Mouse (Mus musculus) stomach, embryonic 16.5 days (tissue): ENCODE measurements around the gene Gm11634. TPM values are rescaled to one million over a fixed set of nuclear protein-coding genes. Genes with fewer than 3 reads are reported as not detected.
"Not testable (repeated sequence)": the region's sequence is repeated elsewhere in the genome, so short reads cannot be mapped to it uniquely, and the experiment has no call there.

ENCODE experiments used
- ATAC-seq: fragments of 200-750 bp; cut with Nextera tagmentation; 2 replicates; pipeline ENCODE4 v1.8.0; 2017; ENCODE audit warnings: moderate number of reproducible peaks, moderate TSS enrichment; ENCODE audit not compliant: insufficient read depth, low FRiP score
- H3K27ac ChIP-seq: fragments of 300-500 bp; sonication (generic); 2 replicates; pipeline ENCODE4 v1.5.1; 2014; ENCODE audit warnings: low read length
- H3K27me3 ChIP-seq: fragments of 300-500 bp; sonication (generic); 2 replicates; pipeline ENCODE4 v1.6.1; 2014; ENCODE audit warnings: low read length, control low read depth, mixed read lengths; ENCODE audit not compliant: control insufficient read depth, insufficient read depth
- H3K36me3 ChIP-seq: fragments of 300-500 bp; sonication (generic); 2 replicates; pipeline ENCODE4 v1.6.1; 2014; ENCODE audit warnings: low read length; ENCODE audit not compliant: control insufficient read depth, insufficient read depth
- H3K4me1 ChIP-seq: fragments of 300-500 bp; sonication (generic); 2 replicates; pipeline ENCODE4 v1.6.1; 2014; ENCODE audit warnings: low read length, control low read depth, mixed read lengths; ENCODE audit not compliant: control insufficient read depth, insufficient read depth
- H3K4me2 ChIP-seq: fragments of 300-500 bp; sonication (generic); 2 replicates; pipeline ENCODE4 v1.6.1; 2014; ENCODE audit warnings: low read depth, low read length, mixed read lengths
- H3K4me3 ChIP-seq: fragments of 300-500 bp; sonication (generic); replicated peaks from 2 replicates; pipeline ENCODE4 v1.5.1; 2014; ENCODE audit warnings: mild to moderate bottlenecking, low read length
- H3K9ac ChIP-seq: fragments of 300-500 bp; sonication (generic); 2 replicates; pipeline ENCODE4 v1.6.1; 2014; ENCODE audit warnings: low read length
- H3K9me3 ChIP-seq: fragments of 300-500 bp; sonication (generic); replicated peaks from 2 replicates; pipeline ENCODE4 v1.6.1; 2016; ENCODE audit warnings: low read length, control low read depth; ENCODE audit not compliant: control insufficient read depth
- WGBS: fragments of 180-500 bp; shearing (Covaris S2); extraction: QIAGEN DNeasy Blood & Tissue Kit; methylation state at CpG from one replicate; pipeline ENCODE4 v1.1.7; 2014; 5-methylcytosine and 5-hydroxymethylcytosine counted together
- polyA plus RNA-seq: library from polyadenylated mRNA; unstranded; fragments of >200 nt; fragmentation: Nextera tagmentation; extraction: Ambion mirVana; gene quantifications from 2 replicates; pipeline ENCODE4 v1.2.1, GENCODE M21; 2015

Gm11634 gene
- polyA plus RNA-seq, 1 experiment from 2014 or later, result not detected

GRCm38 (mm10) chr11:101618596-101618995 is 19.5 kb upstream of the Gm11634 start:
- H3K4me3 ChIP-seq, result no peak overlapping the region
- peaks cover 8% of the 10 kb centered on the region for H3K4me1 ChIP-seq
- no peak overlapping the region for H3K4me2 ChIP-seq
- WGBS, result 75% methylated on average over 3 of the region's 3 CpGs
- no peak for ATAC-seq
- no peak overlapping the region for H3K27ac ChIP-seq
- H3K27me3 ChIP-seq, result no peaks in the 10 kb centered on the region
- no peaks in the 10 kb centered on the region for H3K36me3 ChIP-seq
- H3K9me3 ChIP-seq, result no peaks in the 10 kb centered on the region
- no peak overlapping the region for H3K9ac ChIP-seq

- H3K4me2 ChIP-seq, result peak overlapping the region; percentile 29; the same call in 1 of the 2 replicates
- H3K9me3 ChIP-seq, result no peaks in the 10 kb centered on the region
- ATAC-seq, result peak; percentile 67; the same call in 1 of the 2 replicates
- WGBS, result 11% methylated on average over 8 of the region's 8 CpGs
- H3K27ac ChIP-seq, result no peak overlapping the region
- 0 out of 2 replicates have a peak overlapping the region, but pooled peaks have one; percentile 5 for H3K4me3 ChIP-seq
- no peak overlapping the region for H3K9ac ChIP-seq
- H3K4me1 ChIP-seq, result peaks cover 8% of the 10 kb centered on the region
- no peaks in the 10 kb centered on the region for H3K27me3 ChIP-seq
- no peaks in the 10 kb centered on the region for H3K36me3 ChIP-seq
Observed at GRCm38 (mm10) chr11:101617849-101618248, 18.8 kb upstream of the Gm11634 start.

GRCm38 (mm10) chr11:101616948-101617767 is 18.1 kb upstream of the Gm11634 start:
- no peak overlapping the region for H3K4me2 ChIP-seq
- WGBS, result 22% methylated on average over 18 of the region's 18 CpGs

GRCm38 (mm10) chr11:101616104-101616503 is 17.0 kb upstream of the Gm11634 start:
- WGBS, result 82% methylated on average over 8 of the region's 8 CpGs
- ATAC-seq, result no peak
- H3K4me1 ChIP-seq, result peaks cover 8% of the 10 kb centered on the region
- H3K36me3 ChIP-seq, result no peaks in the 10 kb centered on the region
- H3K9me3 ChIP-seq, result no peaks in the 10 kb centered on the region
- H3K27ac ChIP-seq, result no peak overlapping the region
- no peaks in the 10 kb centered on the region for H3K27me3 ChIP-seq
- H3K9ac ChIP-seq, result no peak overlapping the region
- no peak overlapping the region for H3K4me2 ChIP-seq
- H3K4me3 ChIP-seq, result no peak overlapping the region

More at GRCm38 (mm10) chr11:101616948-101617767, 18.1 kb upstream of the Gm11634 start:
- no peak overlapping the region for H3K27ac ChIP-seq
- no peak overlapping the region for H3K9ac ChIP-seq
- H3K36me3 ChIP-seq, result no peaks in the 10 kb centered on the region
- ATAC-seq, result no peak
- no peaks in the 10 kb centered on the region for H3K9me3 ChIP-seq
- no peak overlapping the region for H3K4me3 ChIP-seq
- no peaks in the 10 kb centered on the region for H3K27me3 ChIP-seq
- H3K4me1 ChIP-seq, result peaks cover 8% of the 10 kb centered on the region

GRCm38 (mm10) chr11:101615380-101615779 is 16.3 kb upstream of the Gm11634 start:
- H3K4me3 ChIP-seq, result no peak overlapping the region
- no peaks in the 10 kb centered on the region for H3K36me3 ChIP-seq
- no peaks in the 10 kb centered on the region for H3K27me3 ChIP-seq
- no peaks in the 10 kb centered on the region for H3K9me3 ChIP-seq
- 76% methylated on average over 6 of the region's 6 CpGs for WGBS
- no peak overlapping the region for H3K4me2 ChIP-seq
- H3K9ac ChIP-seq, result no peak overlapping the region
- ATAC-seq, result no peak
- H3K27ac ChIP-seq, result no peak overlapping the region
- H3K4me1 ChIP-seq, result peaks cover 8% of the 10 kb centered on the region

GRCm38 (mm10) chr11:101614116-101614515 is 15.1 kb upstream of the Gm11634 start:
- Histone ChIP-seq H3K36me3 (no peaks in the 10 kb centered on the region), H3K27me3 (no peaks in the 10 kb centered on the region), H3K4me1 (peaks cover 8% of the 10 kb centered on the region), H3K27ac (no peak overlapping the region), H3K4me2 (no peak overlapping the region), H3K9ac (no peak overlapping the region), H3K4me3 (no peak overlapping the region), H3K9me3 (no peaks in the 10 kb centered on the region)
- WGBS, result 70% methylated on average over 4 of the region's 4 CpGs
- no peak for ATAC-seq

- Histone ChIP-seq H3K4me3 (no peak overlapping the region), H3K36me3 (no peaks in the 10 kb centered on the region), H3K27me3 (no peaks in the 10 kb centered on the region), H3K4me1 (peaks cover 8% of the 10 kb centered on the region), H3K4me2 (no peak overlapping the region), H3K27ac (no peak overlapping the region), H3K9ac (no peak overlapping the region), H3K9me3 (no peaks in the 10 kb centered on the region)
- no peak for ATAC-seq
- WGBS, result 70% methylated on average over 6 of the region's 6 CpGs
Observed at GRCm38 (mm10) chr11:101613596-101613995, 14.5 kb upstream of the Gm11634 start.

GRCm38 (mm10) chr11:101610445-101610844 is 11.4 kb upstream of the Gm11634 start:
- Histone ChIP-seq H3K4me1 (no peaks in the 10 kb centered on the region), H3K27ac (no peak overlapping the region), H3K36me3 (no peaks in the 10 kb centered on the region), H3K4me3 (no peak overlapping the region), H3K27me3 (no peaks in the 10 kb centered on the region), H3K4me2 (peak overlapping the region; percentile 23; the same call in 1 of the 2 replicates), H3K9me3 (no peaks in the 10 kb centered on the region), H3K9ac (no peak overlapping the region; the same call in 1 of the 2 replicates)
- WGBS, result 20% methylated on average over 11 of the region's 11 CpGs
- peak; percentile 44; the same call in 1 of the 2 replicates for ATAC-seq

- ATAC-seq, H3K4me1 ChIP-seq, H3K36me3 ChIP-seq, H3K4me3 ChIP-seq, H3K27me3 ChIP-seq, H3K9ac ChIP-seq, H3K27ac ChIP-seq, H3K9me3 ChIP-seq, H3K4me2 ChIP-seq: not testable (repeated sequence)
- 88% methylated on average over 4 of the region's 4 CpGs for WGBS
Observed at GRCm38 (mm10) chr11:101607134-101607533, 8.1 kb upstream of the Gm11634 start.
